Mouse (Mus musculus) ES-Bruce4 (cell line): ENCODE data around the gene Bad.

Experiments used
- CTCF ChIP-seq: IDR thresholded peaks from one replicate; pipeline ENCODE4 v1.8.1; 2011; ENCODE audit warnings: low read depth, low read length
- EP300 ChIP-seq: IDR thresholded peaks from 2 replicates; pipeline ENCODE4 v1.6.1; 2011; ENCODE audit warnings: low read depth, low read length; ENCODE audit not compliant: insufficient read depth
- POLR2A ChIP-seq: IDR thresholded peaks from one replicate; pipeline ENCODE4 v1.8.1; 2011; ENCODE audit warnings: low read length; ENCODE audit not compliant: insufficient read depth

- TF ChIP-seq POLR2A (no peak), CTCF (no peak), EP300 (no peak)
Observed at GRCm38 (mm10) chr19:6994002-6994401, 52.3 kb downstream of the Bad start.
